Mouse (Mus musculus): ENCODE data around the gene Golm1.

DNA sequence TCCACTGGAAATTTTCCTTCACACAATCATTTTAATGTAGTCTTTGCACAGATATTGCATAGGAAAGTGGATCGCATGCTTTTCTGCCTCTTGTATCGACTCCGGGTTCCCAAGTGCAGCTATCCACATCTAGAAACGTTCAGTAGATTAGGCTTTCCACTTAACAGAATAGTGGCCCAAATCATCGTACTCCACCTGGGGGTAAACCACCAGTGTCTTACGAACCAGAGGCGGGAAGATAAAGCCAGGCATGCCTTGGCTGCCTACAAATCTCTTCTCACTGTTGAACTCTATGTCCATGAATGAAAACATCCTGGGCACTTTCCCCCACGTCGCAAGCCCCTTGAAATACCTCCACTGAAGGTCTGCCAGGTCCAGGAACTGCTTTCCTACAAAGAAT, 13.7 kb upstream of the Golm1 start:
- TF ChIP-seq GATA1 (IDR thresholded peaks at IDR 0.05; ENCODE audit: borderline replicate concordance, low read length) = no peak
- no peak for TF ChIP-seq FLI1 (IDR thresholded peaks at IDR 0.05; ENCODE audit: low read length)

All from megakaryocyte, embryonic 14.5 days (primary cell).